Mouse (Mus musculus): ENCODE results near the gene Col4a1.

DNA sequence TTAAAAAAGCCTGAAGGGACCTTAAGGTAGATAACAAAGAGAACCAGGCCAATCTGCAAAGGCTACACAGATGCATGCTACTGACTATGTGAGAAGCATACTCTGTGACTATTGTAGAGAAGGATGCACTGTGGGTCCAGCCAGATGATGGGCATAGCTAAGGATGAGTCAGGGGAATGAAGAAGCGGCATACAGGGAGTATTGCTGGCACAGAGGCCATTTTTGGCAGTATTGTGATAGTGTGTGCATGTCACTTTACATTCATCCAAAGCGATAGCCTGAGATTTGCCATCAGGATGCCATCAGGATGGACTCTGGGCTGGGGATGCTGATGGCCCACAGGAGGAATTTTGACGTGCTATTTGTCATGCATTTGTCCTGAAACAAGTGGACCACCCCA, 25.5 kb downstream of the Col4a1 start:
- TF ChIP-seq POLR2A (IDR thresholded peaks at IDR 0.05; ENCODE audit: low read depth, low read length) (no peak), CTCF (IDR thresholded peaks at IDR 0.05; ENCODE audit: extremely low read depth, insufficient read length, insufficient replicate concordance, low read depth, low read length) (no peak)

Measured in small intestine, adult 2 months (tissue).